Mouse (Mus musculus): Measurements from ENCODE around the gene Rcbtb2. TPM values are rescaled to one million over a fixed set of nuclear protein-coding genes. Genes with fewer than 3 reads are reported as not detected.
"Not testable (repeated sequence)": the region's sequence is repeated elsewhere in the genome, so short reads cannot be mapped to it uniquely, and the experiment has no call there.

Gene Rcbtb2
- total RNA-seq, 1 experiment from 2014 or later = 50.0 TPM

DNA sequence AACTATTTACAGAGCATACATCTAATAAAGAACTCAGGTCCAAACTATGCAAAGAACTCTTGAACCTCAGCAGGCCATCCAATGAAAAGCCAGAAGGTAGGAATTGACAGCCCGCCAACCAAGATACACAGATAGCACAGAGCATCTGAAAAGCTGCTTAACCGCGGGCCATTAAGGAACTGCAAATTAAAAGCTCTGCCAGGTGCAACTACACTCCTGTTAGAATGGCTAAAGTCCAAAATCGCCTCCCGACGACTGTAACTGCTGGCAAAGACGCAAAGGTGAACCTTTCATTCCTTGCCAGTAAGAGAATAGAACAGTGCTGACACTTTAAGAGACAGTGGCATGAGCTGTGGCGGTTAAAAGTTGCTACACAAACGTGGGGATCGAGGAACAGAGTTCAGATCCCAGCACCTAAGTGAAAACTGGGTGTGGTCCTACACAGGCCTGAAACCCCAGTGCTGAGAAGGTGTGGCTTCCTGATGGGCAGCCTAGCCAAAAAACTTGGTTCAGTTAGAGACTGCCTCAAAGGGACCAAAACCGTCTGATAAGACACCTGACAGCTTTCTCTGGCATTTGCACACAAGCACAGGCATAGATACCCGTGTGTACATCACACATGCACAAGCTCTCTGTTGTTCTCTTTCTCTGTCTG lies 10.5 kb upstream of the Rcbtb2 start:
- ATAC-seq (replicated peaks; ENCODE audit: insufficient number of reproducible peaks, low FRiP score, low TSS enrichment, poor library complexity, severe bottlenecking) = no peak

- ATAC-seq (replicated peaks; ENCODE audit: insufficient number of reproducible peaks, low FRiP score, low TSS enrichment, poor library complexity, severe bottlenecking) = not testable (repeated sequence)
Observed at GRCm38 (mm10) chr14:73114952-73115351, 7.9 kb upstream of the Rcbtb2 start.

GRCm38 (mm10) chr14:73116301-73116700 lies 6.5 kb upstream of the Rcbtb2 start:
- no peak for ATAC-seq (replicated peaks; ENCODE audit: insufficient number of reproducible peaks, low FRiP score, low TSS enrichment, poor library complexity, severe bottlenecking)

DNA sequence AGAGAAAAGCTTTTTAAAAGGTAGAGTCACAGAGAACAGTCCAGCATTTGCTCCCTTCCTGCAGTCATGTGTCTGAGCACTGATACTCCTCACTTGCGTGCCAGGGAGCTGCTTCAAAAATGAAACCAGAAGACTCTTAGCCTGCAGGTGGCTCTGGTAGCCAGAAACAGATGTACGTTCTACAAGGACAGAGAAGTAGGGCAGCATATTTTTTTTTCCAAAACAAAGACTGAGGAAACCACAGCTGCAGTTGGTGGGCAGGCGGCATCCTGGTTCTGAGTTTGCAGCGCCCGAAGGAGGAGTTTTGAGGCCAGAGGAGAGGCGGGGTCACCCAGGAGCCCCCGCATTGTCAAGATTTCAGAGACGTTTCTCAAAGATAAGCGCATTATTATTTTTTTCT lies 5.9 kb upstream of the Rcbtb2 start:
- ATAC-seq (replicated peaks; ENCODE audit: insufficient number of reproducible peaks, low FRiP score, low TSS enrichment, poor library complexity, severe bottlenecking) = peak; percentile 55; the same call in 1 of the 2 replicates

GRCm38 (mm10) chr14:73117411-73118392 lies 5.1 kb upstream of the Rcbtb2 start:
- ATAC-seq (replicated peaks; ENCODE audit: insufficient number of reproducible peaks, low FRiP score, low TSS enrichment, poor library complexity, severe bottlenecking) = no peak

DNA sequence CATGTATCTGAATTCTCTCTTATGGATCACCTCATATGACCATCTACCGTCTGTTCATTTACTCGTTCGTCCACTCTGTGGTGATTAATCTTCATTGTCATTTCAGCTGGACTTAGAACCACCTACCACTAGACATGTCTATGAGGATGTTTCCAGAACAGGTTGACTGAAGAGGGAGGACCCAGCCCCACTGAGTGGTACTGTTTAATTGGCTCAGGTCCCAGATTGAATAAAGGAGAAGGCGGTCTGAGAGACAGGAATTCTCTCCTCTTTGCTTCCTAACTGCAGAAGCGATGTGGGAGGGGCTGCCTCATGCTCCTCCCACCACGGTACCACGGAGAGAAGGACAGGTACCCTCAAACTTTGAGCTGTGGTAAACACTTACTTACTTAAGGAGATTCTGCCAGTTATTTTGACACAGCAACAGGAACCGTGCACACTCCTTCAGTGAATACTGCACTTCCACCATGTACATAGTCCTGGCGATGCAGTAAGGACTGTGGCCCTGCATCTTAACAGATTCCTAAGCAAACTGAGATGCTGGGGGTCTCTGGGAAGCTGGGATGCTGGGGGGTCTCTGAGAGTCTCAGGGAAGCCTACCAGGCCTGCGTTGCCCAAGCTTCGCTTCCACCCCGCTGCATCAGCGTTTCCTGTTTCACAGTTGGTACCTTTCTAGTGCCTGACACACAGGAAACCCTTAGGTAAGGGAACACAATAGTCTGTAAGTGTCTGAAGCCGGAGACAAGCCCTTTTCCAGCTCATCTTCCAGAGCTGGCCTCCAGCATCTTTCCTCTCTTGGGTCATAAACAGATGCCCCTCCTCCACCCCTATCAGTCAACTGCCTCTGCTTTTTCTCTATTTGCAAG lies 4.1 kb upstream of the Rcbtb2 start:
- no peak for ATAC-seq (replicated peaks; ENCODE audit: insufficient number of reproducible peaks, low FRiP score, low TSS enrichment, poor library complexity, severe bottlenecking)

DNA sequence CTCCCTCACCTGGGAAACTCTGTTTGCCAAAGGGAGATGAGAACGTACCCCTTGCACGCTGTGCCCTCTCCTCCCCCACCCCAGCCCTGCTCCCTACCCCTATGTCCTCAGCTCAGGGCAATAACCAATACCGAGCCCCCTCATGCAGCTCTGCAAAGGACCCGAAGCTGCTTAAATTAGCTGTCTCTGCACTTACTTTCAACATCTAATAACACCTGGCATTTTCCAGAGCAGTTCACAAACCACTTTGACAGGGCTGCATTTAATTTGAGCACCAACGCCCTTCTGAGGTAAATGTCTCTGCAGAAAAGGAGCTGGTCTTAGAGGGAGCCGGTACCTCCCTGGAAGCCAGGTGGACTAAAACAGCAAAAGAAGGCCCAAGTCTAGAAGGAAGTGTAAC lies 3.4 kb upstream of the Rcbtb2 start:
- no peak for ATAC-seq (replicated peaks; ENCODE audit: insufficient number of reproducible peaks, low FRiP score, low TSS enrichment, poor library complexity, severe bottlenecking)

GRCm38 (mm10) chr14:73119966-73120365 lies 2.9 kb upstream of the Rcbtb2 start:
- ATAC-seq (replicated peaks; ENCODE audit: insufficient number of reproducible peaks, low FRiP score, low TSS enrichment, poor library complexity, severe bottlenecking) = no peak

DNA sequence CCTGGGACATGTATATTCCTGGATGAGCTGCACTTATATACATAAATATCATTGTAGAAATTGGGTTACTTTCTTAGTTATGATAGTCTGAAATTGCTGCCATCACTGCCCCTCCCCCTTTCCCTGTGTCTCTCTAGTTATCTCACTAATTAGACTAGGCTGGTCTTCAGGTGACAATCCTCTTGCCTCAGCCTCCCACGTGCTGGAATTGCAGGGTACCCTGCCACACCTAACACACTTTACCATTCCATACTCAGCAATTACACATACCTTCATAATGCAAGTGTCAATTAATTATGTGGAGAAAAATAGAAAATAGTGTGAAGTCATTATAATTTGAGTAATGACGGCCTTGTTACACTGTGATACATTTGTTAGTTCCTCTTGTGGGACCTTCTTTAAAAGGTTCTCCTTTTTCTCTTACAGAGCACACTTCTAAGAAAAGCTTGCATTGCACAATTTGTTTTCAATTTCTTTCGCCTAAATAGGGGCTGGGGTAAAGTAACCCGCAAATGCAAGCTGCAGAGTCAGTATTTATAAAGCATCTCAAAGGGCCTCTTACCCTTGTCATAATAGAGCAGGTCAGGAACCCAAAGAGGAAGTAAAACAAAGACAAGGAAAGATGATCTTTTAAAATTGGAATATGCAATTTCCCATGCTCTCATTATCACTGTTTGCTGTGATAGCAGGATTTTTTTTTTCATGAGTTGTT lies 470 bp upstream of the Rcbtb2 start:
- peak; percentile 76 for ATAC-seq (replicated peaks; ENCODE audit: insufficient number of reproducible peaks, low FRiP score, low TSS enrichment, poor library complexity, severe bottlenecking)

- ATAC-seq (replicated peaks; ENCODE audit: insufficient number of reproducible peaks, low FRiP score, low TSS enrichment, poor library complexity, severe bottlenecking) = no peak
Observed at GRCm38 (mm10) chr14:73123381-73123780, 544 bp downstream of the Rcbtb2 start.

DNA sequence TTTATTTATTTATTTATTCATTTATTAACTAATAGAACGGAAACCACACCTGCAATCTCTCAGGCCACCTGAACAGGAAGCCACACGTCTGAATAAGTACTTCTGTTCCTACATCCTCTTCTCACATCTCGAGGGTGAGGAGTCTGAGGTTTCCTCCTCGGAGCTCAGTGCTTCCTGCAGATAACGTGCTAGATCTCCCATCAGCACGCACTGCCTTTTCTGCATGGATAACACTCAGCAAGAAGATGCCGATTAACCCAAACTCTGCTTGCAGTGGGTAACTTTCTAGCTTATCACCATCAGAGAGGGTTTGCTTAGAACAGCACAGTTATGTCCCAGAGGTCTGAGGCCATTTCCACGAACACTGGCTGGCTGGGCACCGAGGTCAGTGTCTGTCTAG lies 949 bp downstream of the Rcbtb2 start:
- ATAC-seq (replicated peaks; ENCODE audit: insufficient number of reproducible peaks, low FRiP score, low TSS enrichment, poor library complexity, severe bottlenecking) = peak; percentile 63

GRCm38 (mm10) chr14:73130519-73130918 lies 7.7 kb downstream of the Rcbtb2 start:
- peak; percentile 73 for ATAC-seq (replicated peaks; ENCODE audit: insufficient number of reproducible peaks, low FRiP score, low TSS enrichment, poor library complexity, severe bottlenecking)

- ATAC-seq (replicated peaks; ENCODE audit: insufficient number of reproducible peaks, low FRiP score, low TSS enrichment, poor library complexity, severe bottlenecking) = no peak
Observed at GRCm38 (mm10) chr14:73131856-73132410, 9.1 kb downstream of the Rcbtb2 start.

GRCm38 (mm10) chr14:73132731-73133130 lies 9.9 kb downstream of the Rcbtb2 start:
- no peak for ATAC-seq (replicated peaks; ENCODE audit: insufficient number of reproducible peaks, low FRiP score, low TSS enrichment, poor library complexity, severe bottlenecking)

GRCm38 (mm10) chr14:73137234-73137633 lies 14.4 kb downstream of the Rcbtb2 start:
- no peak for ATAC-seq (replicated peaks; ENCODE audit: insufficient number of reproducible peaks, low FRiP score, low TSS enrichment, poor library complexity, severe bottlenecking)

DNA sequence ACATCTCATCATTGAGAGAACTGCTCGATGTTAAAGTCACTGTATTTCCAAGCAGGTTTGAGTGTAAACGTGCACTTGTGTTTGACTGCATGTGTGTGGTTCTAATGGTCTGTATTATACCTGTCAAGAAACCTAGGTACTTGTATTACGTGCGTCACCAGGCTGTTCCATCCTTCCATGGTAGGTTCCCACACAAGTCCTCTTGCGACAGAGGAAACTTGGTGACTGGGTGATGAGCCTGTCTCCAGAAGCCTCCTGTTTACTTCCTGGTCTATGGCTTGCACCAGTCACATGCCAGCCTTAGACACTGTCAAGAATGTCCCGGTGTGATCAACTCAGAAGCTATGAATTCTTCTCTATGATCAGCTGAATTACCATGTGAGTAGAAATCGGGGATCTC lies 15.6 kb downstream of the Rcbtb2 start:
- 0 out of 2 replicates have a peak, but pooled peaks have one; percentile 37 for ATAC-seq (replicated peaks; ENCODE audit: insufficient number of reproducible peaks, low FRiP score, low TSS enrichment, poor library complexity, severe bottlenecking)

DNA sequence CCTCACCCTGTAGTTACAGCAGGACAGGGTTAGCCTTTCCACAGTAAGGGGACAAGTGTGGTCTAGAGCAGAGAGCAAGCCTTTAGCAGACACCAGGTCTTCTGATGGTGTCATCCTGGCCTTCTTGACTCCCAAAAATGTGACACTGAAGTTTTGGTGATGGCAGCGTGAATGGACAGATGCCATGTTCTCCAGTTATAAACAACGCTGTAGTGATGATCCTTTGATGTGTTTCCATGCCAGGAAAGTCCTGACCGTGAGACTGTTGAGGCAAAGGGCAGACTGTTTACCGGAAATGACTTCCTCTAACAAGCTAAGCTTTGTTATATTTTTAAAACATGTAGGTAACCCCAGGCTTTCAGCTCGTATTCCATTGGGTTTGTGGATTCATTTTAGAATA lies 17.0 kb downstream of the Rcbtb2 start:
- ATAC-seq (replicated peaks; ENCODE audit: insufficient number of reproducible peaks, low FRiP score, low TSS enrichment, poor library complexity, severe bottlenecking) = no peak

DNA sequence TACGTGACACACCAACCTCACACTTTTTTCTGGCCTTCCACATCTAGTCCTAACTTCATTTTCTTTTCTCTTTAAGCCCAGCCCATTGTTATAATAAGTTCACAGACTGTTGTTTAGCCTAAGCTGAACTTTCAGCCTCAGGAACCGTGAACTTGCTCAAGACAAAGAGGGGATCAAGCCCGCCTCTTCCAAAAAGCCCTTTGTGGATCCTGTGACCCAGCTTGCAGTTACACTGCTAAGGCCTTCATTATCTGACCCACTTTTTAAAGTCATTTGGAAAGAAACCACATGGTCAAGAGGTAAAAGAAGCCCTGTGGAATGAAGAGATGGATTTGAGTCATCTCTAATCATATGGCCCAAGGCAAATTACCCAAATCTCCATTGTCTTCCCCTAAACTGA lies 19.0 kb downstream of the Rcbtb2 start:
- no peak for ATAC-seq (replicated peaks; ENCODE audit: insufficient number of reproducible peaks, low FRiP score, low TSS enrichment, poor library complexity, severe bottlenecking)

Data from monocyte, adult 5-6 weeks (primary cell).